Mouse (Mus musculus) cortical plate, adult 2 months (tissue): Measurements from ENCODE around the gene Pdcd4.

Experiments
- CTCF ChIP-seq: fragments of 200-500 bp; IDR thresholded peaks from 2 replicates; pipeline ENCODE4 v1.5.1; 2011; ENCODE audit warnings: mild to moderate bottlenecking, control low read depth, low read length; ENCODE audit not compliant: insufficient read depth; ENCODE audit errors: extremely low read depth
- POLR2A ChIP-seq: fragments of 200-500 bp; IDR thresholded peaks from 2 replicates; pipeline ENCODE4 v1.6.1; 2011; ENCODE audit warnings: mild to moderate bottlenecking, low read length, control low read depth; ENCODE audit not compliant: insufficient read depth; ENCODE audit errors: extremely low read depth

DNA sequence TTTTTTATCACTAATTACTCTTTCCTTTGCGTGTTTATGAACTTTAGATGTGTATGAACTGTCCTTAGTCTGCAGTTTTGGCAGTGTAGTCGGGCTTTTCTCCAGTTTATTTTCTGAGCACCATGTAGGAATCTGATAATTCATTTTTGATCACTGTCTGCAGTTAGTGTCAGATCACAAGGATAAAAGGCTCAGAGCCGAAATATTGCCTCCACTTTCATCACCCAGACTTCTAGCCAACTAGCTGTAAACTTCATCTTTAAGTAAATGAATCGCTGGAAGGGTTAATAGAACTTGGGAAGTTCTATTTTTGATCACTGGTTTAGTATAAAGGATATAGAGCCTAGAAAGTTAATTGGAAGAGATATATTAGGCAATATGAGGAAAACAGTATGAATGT is 70.5 kb downstream of the Pdcd4 start:
- TF ChIP-seq CTCF (no peak), POLR2A (no peak)
